Mouse (Mus musculus): ENCODE data around the gene Plod3. TPM values are rescaled to one million over a fixed set of nuclear protein-coding genes. Genes with fewer than 3 reads are reported as not detected.
A peak's percentile ranks its signal among the peaks of the same experiment; 100 is the strongest.

Gene Plod3
- polyA plus RNA-seq, 1 experiment from 2014 or later, result 35.6 TPM

DNA sequence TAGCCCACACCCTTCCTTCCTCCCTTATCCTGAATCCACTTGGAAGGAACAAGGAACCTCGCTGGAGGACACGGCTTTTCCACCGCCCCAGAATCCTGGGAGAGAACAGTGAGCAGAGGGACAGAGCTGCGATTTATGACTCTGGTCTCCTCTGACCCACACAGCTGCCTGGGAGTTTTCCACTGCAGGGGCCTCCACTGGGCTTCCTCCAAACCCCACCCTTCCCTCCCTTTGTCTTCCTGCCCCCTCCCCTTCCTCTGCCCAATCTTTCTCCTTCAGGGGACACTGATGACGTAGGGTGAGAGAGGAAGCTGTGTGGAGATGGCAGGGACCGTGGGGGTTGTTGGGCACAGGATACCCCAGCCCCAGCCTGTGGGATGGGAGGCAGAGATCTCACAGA, 20.5 kb upstream of the Plod3 start, which contains the start of gene Cldn15:
TSS of gene Cldn15 (plus strand) at position 286 of the 400 bp plus-strand sequence.
- ATAC-seq (replicated peaks), result no peak
- H3K4me2 ChIP-seq (replicated peaks), result no peak within 1 kb of the TSS
- 76% methylated on average over 6 of the region's 6 CpGs for WGBS

DNA sequence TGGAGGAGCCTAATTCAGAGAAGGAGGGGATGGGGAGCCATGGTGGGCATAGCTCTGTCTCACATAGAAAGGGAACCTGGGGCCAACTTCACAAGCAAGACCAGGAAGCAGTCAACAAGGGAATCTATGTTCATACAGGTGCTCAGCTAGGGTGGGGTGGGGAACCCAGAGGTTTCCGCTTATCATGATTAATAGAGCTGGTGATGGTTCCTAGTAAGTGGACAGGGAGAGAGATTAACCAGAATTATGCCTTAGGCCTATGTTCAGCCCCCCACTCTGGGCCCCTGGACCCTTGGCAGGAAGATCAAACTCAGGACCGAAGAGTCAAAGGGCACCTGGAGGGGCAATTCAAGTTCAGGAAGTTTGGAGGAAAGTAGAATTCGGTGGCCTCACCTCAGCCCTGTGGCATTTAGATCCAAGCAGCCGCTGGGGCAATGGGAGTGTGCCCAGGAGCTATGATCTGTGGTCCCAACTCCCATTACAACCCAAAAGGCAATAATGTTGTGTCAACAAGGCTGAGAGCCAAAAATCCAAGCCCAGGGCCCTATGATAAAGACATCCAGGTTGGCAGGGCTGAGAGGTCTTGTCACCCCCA, 19.9 kb upstream of the Plod3 start:
- 96% methylated on average over 4 of the region's 4 CpGs for WGBS
- ATAC-seq (replicated peaks), result no peak

More for the DNA sequence above, 20.5 kb upstream of the Plod3 start, which contains the start of gene Cldn15:
- no peak within 1 kb of the TSS for H3K27ac ChIP-seq (replicated peaks)
- no peak within 1 kb of the TSS for H3K9ac ChIP-seq (replicated peaks)
- no peak within 1 kb of the TSS for H3K4me3 ChIP-seq
- no peaks in the 10 kb centered on the region for H3K27me3 ChIP-seq
- H3K36me3 ChIP-seq, result peaks cover 33% of the 10 kb centered on the region
- no peaks in the 10 kb centered on the region for H3K9me3 ChIP-seq
- H3K4me1 ChIP-seq, result peaks cover 14% of the 10 kb centered on the region

DNA sequence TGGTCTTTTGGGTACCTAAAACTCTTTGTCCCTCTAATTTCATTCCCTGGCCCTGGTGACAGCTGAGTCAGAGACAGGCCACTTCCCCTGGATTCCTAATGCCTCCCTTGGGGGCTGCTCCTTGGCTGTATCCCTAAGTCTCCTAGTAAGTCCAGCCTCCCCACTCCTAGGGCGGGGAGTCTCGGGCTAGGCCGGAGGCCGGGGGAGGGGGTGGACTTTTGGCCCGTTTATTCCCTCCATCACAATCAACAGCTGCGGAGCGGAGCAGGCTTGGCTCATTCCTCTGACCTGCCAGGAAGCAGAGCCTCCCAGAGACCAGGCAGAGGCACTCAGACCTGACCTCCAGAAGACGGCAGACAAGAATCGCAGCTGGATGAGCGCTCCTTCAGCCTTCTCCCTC, 19.2 kb upstream of the Plod3 start:
- Histone ChIP-seq H3K4me3 (no peak overlapping the region), H3K4me2 (replicated peaks) (no peak overlapping the region), H3K9ac (replicated peaks) (no peak overlapping the region), H3K36me3 (peaks cover 33% of the 10 kb centered on the region), H3K4me1 (peaks cover 8% of the 10 kb centered on the region), H3K9me3 (no peaks in the 10 kb centered on the region), H3K27me3 (no peaks in the 10 kb centered on the region), H3K27ac (replicated peaks) (no peak overlapping the region)
- ATAC-seq (replicated peaks), result no peak
- WGBS, result 75% methylated on average over 10 of the region's 10 CpGs

More for the DNA sequence above, 19.9 kb upstream of the Plod3 start:
- no peak overlapping the region for H3K4me3 ChIP-seq
- no peaks in the 10 kb centered on the region for H3K9me3 ChIP-seq
- H3K4me1 ChIP-seq, result peaks cover 10% of the 10 kb centered on the region
- peaks cover 33% of the 10 kb centered on the region for H3K36me3 ChIP-seq
- no peaks in the 10 kb centered on the region for H3K27me3 ChIP-seq
- no peak overlapping the region for H3K27ac ChIP-seq (replicated peaks)
- no peak overlapping the region for H3K9ac ChIP-seq (replicated peaks)
- H3K4me2 ChIP-seq (replicated peaks), result no peak overlapping the region

DNA sequence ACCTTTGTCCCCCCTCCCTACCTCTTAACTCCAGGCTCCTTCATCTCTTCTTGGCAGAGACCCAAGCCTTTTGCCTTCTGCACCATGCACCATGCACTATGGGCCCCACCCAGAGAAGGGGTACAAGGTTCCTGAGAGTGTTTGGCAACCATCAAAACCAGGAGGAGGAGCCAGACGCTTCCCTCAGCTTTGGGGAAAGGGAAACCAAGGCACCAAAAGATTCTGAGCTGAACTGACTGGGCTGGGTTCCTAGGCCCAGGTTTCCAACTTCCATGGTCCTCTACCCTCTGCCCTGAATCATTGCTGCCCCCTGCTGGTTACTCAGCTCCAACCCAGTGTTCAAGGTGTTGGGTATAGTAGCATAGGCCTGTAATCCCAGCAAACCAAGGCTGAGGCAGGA, 16.1 kb upstream of the Plod3 start:
- no peak for ATAC-seq (replicated peaks)
- 88% methylated on average over 1 of the region's 1 CpGs for WGBS
- Histone ChIP-seq H3K27me3 (no peaks in the 10 kb centered on the region), H3K9ac (replicated peaks) (no peak overlapping the region), H3K36me3 (peaks cover 9% of the 10 kb centered on the region), H3K4me2 (replicated peaks) (no peak overlapping the region), H3K4me3 (no peak overlapping the region), H3K27ac (replicated peaks) (no peak overlapping the region), H3K4me1 (no peaks in the 10 kb centered on the region), H3K9me3 (no peaks in the 10 kb centered on the region)

DNA sequence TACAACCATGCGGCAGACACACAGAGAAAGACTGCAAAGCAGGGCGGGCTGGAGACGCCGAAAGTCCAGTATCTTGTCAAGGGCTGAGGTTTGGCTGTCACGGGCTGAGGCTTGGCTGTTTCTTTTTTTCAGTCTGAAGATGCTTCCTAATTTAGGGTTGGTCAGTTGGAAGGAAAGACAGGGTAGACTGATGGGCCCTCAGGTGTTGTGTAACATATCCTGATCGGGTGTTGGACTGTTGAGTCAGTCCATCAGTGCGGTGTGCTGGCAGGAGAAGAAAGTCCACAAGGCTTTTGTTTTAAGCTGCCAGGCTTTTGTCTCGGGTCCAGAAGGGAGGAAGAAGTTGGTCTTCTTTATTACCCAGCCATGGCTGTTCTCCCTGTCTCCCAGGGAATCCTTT, 13.1 kb upstream of the Plod3 start:
- no peaks in the 10 kb centered on the region for H3K9me3 ChIP-seq
- no peaks in the 10 kb centered on the region for H3K4me1 ChIP-seq
- no peak overlapping the region for H3K27ac ChIP-seq (replicated peaks)
- WGBS, result 83% methylated on average over 8 of the region's 8 CpGs
- no peaks in the 10 kb centered on the region for H3K27me3 ChIP-seq
- no peak for ATAC-seq (replicated peaks)
- no peak overlapping the region for H3K4me3 ChIP-seq
- no peaks in the 10 kb centered on the region for H3K36me3 ChIP-seq
- no peak overlapping the region for H3K4me2 ChIP-seq (replicated peaks)
- no peak overlapping the region for H3K9ac ChIP-seq (replicated peaks)

DNA sequence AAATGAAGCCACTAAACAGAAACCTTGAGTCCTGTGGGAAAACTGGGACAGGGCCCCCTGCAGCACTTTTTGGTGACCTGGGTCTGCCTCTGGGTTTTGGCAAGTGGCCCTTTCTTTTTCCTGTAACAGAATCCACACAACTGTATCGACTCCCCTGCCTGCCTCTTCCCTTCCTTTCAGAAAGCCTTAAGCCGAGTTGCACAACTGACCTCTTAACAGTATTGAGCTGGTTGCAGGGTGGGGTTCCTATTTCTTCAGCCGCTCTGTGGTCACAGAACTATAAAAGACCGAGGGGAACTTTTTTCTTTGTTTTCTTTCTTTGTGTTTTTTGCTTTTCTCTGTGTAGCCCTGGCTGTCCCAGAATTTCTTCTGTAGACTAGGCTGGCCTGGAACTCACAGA, 9.1 kb upstream of the Plod3 start:
- Histone ChIP-seq H3K27ac (replicated peaks) (no peak overlapping the region), H3K36me3 (peaks cover 11% of the 10 kb centered on the region), H3K4me1 (no peaks in the 10 kb centered on the region), H3K4me2 (replicated peaks) (no peak overlapping the region), H3K27me3 (no peaks in the 10 kb centered on the region), H3K9me3 (no peaks in the 10 kb centered on the region), H3K9ac (replicated peaks) (no peak overlapping the region), H3K4me3 (no peak overlapping the region)
- no peak for ATAC-seq (replicated peaks)
- 81% methylated on average over 4 of the region's 4 CpGs for WGBS

DNA sequence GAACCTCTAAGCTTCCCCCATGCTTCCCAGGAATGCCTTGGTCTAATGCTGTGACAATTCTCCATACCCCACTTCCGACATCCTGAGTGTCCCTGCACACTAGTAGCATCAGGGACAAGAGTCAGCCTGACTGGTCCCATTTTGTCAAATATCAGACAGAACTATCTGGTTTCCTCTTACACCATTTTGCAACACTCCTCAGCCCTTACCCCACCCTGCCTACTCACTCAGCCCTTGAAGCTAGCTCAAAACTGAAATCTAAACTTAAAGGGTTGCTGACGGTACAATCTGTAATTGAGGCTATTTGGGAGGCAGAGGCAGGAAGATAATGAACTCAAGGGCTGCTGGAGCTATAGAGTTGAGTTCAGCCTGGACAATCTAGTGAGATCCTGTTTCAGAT, 7.1 kb upstream of the Plod3 start:
- no peak overlapping the region for H3K4me3 ChIP-seq
- WGBS, result 70% methylated on average over 2 of the region's 2 CpGs
- no peaks in the 10 kb centered on the region for H3K9me3 ChIP-seq
- no peak overlapping the region for H3K27ac ChIP-seq (replicated peaks)
- no peaks in the 10 kb centered on the region for H3K27me3 ChIP-seq
- H3K4me1 ChIP-seq, result no peaks in the 10 kb centered on the region
- peaks cover 18% of the 10 kb centered on the region for H3K36me3 ChIP-seq
- H3K4me2 ChIP-seq (replicated peaks), result no peak overlapping the region
- H3K9ac ChIP-seq (replicated peaks), result no peak overlapping the region
- no peak for ATAC-seq (replicated peaks)

DNA sequence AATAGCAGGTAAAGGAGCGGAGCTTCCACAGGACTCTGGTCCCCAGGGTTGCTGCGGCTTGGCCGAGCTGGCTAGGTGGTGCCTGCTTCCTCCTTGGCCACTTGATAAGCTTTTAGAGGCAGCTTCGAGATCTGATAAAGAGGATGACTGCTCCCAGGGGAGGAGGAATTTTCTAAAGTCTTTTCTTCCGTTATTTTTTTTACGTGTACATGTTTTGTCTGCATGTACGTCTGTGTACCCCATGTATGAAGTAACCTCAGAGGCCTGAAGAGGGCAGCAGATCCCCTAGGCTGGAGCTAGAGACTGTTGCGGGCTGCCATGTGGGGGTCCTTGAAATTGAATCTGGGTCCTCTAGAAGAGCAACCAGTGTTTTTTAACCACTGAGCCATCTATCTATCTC, 5.8 kb upstream of the Plod3 start:
- H3K4me3 ChIP-seq, result no peak overlapping the region
- H3K9ac ChIP-seq (replicated peaks), result no peak overlapping the region
- no peak overlapping the region for H3K27ac ChIP-seq (replicated peaks)
- H3K27me3 ChIP-seq, result no peaks in the 10 kb centered on the region
- no peaks in the 10 kb centered on the region for H3K9me3 ChIP-seq
- no peak overlapping the region for H3K4me2 ChIP-seq (replicated peaks)
- H3K36me3 ChIP-seq, result peaks cover 18% of the 10 kb centered on the region
- H3K4me1 ChIP-seq, result peaks cover 5% of the 10 kb centered on the region
- 91% methylated on average over 8 of the region's 8 CpGs for WGBS
- no peak for ATAC-seq (replicated peaks)

DNA sequence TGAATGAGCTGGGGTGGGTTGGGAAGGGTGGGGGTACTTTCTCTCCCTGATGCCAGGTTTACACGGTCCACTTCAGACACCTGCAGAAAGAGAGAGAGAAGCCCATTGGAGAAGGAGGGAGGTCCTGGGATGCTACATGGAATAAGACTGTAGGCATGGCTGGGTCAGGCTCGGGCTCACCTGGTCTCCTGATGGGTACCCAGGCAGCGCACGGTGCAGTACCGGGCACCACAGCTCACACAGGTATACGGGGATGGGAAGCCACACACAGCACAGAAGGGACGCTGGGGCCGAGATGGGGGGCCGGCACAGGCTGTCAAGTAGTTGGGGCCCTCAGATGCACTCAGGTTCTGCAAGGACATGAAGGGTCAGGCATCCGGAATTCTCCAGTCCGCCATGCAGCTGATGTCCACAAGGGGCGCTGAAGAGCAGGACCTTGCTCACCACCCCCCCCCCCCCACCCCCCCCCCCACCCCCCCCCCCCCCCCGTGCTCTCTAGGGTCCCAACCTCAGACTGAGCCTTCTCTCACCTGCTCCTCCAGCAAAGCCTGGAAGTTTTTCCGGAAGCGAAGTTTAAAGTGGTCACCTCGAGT, 4.4 kb upstream of the Plod3 start:
- Histone ChIP-seq H3K9me3 (no peaks in the 10 kb centered on the region), H3K27ac (replicated peaks) (no peak overlapping the region), H3K4me2 (replicated peaks) (no peak overlapping the region), H3K27me3 (no peaks in the 10 kb centered on the region), H3K9ac (replicated peaks) (no peak overlapping the region), H3K36me3 (peaks cover 18% of the 10 kb centered on the region), H3K4me1 (peaks cover 9% of the 10 kb centered on the region), H3K4me3 (no peak overlapping the region)
- no peak for ATAC-seq (replicated peaks)
- WGBS, result 54% methylated on average over 13 of the region's 16 CpGs

DNA sequence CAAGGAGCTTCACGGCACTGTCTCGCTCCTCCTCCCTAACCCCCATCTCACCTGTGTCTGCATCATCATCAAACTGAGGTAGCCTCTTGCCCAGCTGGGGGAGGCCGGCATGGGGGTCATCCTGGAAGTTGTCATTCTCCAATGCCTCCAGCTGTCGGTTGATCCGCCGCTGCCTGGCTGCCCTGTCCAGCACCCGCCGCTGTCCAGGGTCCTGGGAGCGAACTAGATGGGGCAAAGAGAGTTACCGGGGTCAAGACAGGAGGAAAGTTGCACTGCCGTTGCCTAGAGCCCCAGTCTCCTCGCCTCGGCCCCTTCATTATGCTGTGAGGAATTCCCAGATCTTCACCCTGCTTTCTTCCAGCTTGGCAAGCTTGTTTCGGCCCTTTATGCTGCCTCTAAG, 2.0 kb upstream of the Plod3 start:
- peaks cover 21% of the 10 kb centered on the region for H3K4me1 ChIP-seq
- no peaks in the 10 kb centered on the region for H3K9me3 ChIP-seq
- no peak overlapping the region for H3K27ac ChIP-seq (replicated peaks)
- 60% methylated on average over 14 of the region's 14 CpGs for WGBS
- no peaks in the 10 kb centered on the region for H3K27me3 ChIP-seq
- H3K4me2 ChIP-seq (replicated peaks), result no peak overlapping the region; the same call in 1 of the 2 replicates
- H3K9ac ChIP-seq (replicated peaks), result no peak overlapping the region
- no peak overlapping the region for H3K4me3 ChIP-seq
- H3K36me3 ChIP-seq, result peaks cover 28% of the 10 kb centered on the region
- no peak for ATAC-seq (replicated peaks)

DNA sequence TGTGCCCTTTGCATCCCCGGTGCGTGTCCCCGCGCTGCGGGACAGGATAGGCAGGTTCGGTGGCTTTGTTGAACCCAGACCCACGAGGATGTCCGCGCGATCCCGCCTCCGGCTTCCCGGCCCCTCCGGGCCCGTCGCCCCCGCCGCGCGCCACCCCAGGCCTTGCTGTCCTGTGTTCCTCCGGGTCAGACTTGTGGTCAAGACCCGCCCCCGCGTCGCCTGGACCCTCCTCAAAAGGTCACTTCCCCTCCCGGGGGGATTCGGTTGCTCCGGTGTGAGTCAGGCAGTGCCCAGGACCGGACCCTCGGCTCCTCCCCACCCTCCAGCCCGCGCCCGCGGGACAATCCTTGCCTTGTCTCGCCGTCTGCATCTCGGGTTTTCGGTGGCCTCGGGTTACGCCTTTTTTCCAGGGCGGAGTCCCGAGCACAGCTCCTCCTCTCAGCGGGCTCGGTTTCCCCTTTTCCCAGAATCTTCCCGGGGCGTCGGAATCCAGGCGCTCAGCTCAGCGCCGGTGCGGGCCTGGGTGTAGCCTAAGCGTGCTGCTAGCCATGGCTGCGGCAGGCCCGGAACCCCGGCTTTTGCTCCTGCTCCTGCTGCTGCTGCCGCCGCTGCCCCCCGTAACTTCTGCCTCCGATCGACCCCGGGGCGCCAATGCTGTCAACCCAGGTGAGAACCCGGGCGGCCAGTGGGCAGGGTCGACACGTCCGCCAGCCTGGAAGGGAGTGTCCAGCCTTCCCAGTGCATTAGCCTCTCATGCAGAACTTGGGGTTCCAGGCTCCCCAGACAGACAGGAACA, 517 bp downstream of the Plod3 start:
- Histone ChIP-seq H3K4me2 (replicated peaks) (peak overlapping the region; percentile 89), H3K9ac (replicated peaks) (peak overlapping the region; percentile 99), H3K4me1 (peaks cover 21% of the 10 kb centered on the region), H3K9me3 (no peaks in the 10 kb centered on the region), H3K4me3 (peak overlapping the region; percentile 90), H3K27ac (replicated peaks) (peak overlapping the region; percentile 97), H3K27me3 (no peaks in the 10 kb centered on the region), H3K36me3 (peaks cover 42% of the 10 kb centered on the region)
- peak; percentile 65 for ATAC-seq (replicated peaks)
- WGBS, result under 1% methylated on average over 67 of the region's 67 CpGs

DNA sequence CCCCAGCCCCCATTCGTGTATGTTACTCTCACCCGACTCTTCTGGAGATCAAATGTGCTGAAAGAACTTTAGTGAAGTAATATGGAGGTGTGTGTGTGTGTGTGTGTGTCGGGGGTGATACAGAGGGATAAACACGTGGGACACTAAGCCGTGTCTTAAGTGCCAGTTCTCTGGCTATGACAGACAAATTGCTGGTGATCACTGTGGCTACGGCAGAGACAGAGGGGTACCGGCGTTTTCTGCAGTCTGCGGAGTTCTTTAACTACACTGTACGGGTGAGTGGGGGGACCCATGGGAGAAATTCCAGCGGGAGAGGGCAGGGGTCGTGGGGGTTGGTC, 1.1 kb downstream of the Plod3 start, which contains the start of gene Znhit1:
TSS of gene Znhit1 (minus strand) at position 88 of the 338 bp plus-strand sequence.
- ATAC-seq (replicated peaks), result no peak

More for the DNA sequence above, 1.1 kb downstream of the Plod3 start, which contains the start of gene Znhit1:
- Histone ChIP-seq H3K4me3 (peak within 1 kb of the TSS; percentile 90), H3K27me3 (no peaks in the 10 kb centered on the region), H3K9me3 (no peaks in the 10 kb centered on the region), H3K27ac (replicated peaks) (peak within 1 kb of the TSS; percentile 97), H3K4me1 (peaks cover 21% of the 10 kb centered on the region), H3K4me2 (replicated peaks) (peak within 1 kb of the TSS; percentile 89), H3K36me3 (peaks cover 47% of the 10 kb centered on the region), H3K9ac (replicated peaks) (peak within 1 kb of the TSS; percentile 99)
- WGBS, result 3% methylated on average over 12 of the region's 12 CpGs

Data from forebrain, embryonic 15.5 days (tissue).